Mouse (Mus musculus) urinary bladder, postnatal 36 days (tissue): ENCODE data around the gene Tbkbp1.

ENCODE experiments used
- DNase-seq, 2 experiments: peaks; one replicate each; pipeline ENCODE4 v3.0.0; 2022; ENCODE audit warnings: low spot score in 2 of 2, mixed read lengths in 1 of 2

Gene Tbkbp1

DNA sequence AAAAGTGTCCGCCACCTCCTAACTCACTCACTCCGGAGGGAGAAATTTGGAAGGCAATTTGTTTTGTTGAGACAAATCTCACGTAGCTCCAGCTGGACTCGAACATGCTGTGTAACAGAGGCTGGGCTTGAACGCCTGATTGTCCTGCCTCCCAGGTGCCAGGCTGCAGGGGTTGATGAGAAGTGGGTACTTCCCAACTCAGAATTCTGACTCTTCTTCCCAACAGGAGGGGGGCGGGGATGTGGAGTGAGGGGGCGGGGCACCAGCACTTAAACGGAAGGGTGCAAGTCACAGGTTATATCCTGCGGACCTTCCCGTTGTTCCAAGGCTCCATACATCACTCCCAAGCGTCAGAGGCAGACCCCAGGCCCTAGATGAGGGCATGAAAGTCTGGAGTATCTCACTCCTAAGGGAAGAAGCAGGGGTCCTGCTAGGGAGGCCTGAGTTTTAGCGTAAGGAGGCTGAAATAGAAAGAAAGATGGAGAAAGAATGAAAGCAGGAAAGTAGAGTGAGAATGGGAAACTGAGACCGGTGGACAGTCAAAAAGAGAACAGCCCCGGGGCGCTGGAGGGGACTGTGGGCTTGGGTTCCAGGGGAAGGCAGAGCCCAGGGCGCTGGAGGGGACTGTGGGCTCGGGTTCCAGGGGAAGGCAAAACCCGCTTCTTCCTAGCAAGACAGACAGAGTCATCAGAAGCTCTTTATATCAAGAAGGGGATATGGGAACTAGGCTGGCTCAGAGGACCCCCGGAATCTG is 23.6 kb downstream of the Tbkbp1 start:
- DNase-seq = no peak

GRCm38 (mm10) chr11:97126645-97127468 is 24.4 kb downstream of the Tbkbp1 start:
- peak; percentile 60 to 65 for DNase-seq

- DNase-seq = no peak
These were observed 26.8 kb downstream of the Tbkbp1 start for GRCm38 (mm10) chr11:97124266-97125036.

DNA sequence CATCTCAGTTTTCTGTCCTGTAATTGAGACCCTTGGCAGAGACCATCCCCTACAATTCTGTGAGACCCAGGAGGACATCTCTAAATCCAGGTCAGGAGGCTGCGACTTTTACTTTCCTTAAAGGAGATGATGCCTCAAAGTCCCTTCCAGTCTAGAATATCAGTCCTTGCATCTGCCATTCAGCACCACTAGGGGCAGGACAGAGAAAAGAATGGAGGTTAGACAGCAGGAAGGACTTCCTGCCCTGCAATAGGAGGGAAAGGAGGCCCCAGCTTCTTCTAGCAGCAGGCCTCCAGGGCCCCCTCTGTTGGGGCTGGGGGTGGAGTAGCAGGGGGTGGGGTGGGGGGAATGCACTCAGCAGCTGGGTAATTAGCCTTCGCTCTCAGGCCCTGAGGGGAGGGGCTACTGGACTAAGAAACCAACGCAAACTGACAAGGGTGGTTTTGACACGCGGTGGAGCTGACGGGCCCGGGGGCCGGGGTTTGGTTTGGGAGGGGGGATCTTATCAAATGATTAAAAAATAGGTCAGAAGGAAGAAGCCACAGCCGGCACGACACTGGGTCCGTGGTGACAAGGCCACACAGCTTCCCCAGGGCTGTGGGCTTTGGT is 27.9 kb downstream of the Tbkbp1 start:
- DNase-seq = no peak

- DNase-seq = no peak
These were observed 30.7 kb downstream of the Tbkbp1 start for GRCm38 (mm10) chr11:97120641-97121040.

GRCm38 (mm10) chr11:97120221-97120620 is 31.1 kb downstream of the Tbkbp1 start:
- DNase-seq = no peak

- DNase-seq = no peak
These were observed 35.5 kb downstream of the Tbkbp1 start for GRCm38 (mm10) chr11:97115797-97116196.

DNA sequence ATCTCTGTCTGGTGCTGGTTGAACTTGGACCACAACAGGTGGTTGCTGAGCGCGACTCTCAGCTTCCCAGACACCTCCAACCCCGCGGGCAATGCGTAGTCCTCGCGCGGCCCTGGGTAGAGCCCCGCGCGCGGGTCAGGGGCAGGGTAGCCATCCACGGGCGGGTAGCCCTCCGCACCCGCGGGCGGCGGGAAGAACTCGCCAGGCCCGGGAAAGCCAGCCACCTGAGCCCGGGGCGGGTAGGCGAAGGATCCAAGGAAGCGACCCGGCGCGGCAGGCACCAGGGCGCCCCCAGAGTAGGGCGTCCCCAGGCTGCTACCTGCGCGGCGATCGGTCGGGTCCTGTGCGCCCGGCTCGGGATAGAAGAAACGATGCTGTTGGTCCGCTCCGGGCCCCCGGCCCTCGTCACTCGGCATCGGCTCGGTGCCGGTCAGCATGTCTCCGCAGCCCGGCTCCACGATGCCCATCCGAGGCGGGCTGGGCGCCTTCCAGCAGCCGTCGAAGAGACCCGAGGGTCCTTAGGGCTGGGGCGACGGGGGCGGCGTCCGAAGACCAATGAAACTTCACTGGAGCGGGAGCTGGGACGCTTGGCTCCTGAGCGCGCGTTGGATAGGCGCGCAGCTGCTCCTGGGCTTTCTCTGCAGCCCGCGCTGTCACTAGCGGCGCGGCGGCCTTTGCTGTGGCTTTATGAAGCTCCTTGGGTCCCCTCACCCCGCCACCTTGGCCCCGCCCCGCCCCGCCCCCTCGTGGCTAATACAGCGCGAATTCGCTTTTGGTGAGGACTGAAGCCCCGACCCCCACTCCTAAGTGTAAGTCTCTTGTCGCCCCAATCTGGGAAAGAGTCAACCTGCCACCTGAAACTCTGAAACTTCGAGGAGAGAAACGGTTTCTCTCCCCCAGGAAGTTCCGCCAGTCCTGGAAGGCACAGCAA is 36.4 kb downstream of the Tbkbp1 start, which contains the start of gene Tbx21:
Tbx21 (minus strand) TSS at position 661 of the 931 bp plus-strand sequence.
- DNase-seq = no peak

DNA sequence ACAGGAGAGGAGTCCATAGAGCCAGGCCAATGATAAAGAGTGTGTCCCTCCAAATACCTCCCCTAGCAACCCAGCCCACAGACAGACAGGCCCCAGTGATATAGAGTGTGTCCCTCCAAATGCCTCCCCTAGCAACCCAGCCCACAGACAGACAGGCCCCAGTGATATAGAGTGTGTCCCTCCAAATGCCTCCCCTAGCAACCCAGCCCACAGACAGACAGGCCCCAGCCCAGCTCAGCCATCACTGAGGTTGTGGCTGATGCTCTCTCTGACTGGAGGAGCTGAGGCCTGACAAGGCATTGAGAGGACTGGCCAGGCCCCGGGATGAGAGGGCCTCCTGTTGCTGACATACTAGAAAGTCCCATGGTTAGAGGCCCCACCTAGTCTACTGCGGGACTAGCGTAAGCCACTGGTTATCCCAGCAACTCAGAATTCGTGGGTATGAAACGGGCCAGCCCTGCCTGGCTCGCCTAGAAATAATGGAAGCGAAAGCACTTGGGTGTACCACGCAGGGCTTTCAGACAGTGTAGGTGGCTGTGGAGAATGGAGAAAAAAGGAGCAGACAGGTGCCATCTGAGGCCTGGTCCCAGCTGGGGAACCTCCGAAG is 38.7 kb downstream of the Tbkbp1 start:
- DNase-seq = no peak

GRCm38 (mm10) chr11:97108976-97109375 is 42.3 kb downstream of the Tbkbp1 start:
- DNase-seq = no peak

DNA sequence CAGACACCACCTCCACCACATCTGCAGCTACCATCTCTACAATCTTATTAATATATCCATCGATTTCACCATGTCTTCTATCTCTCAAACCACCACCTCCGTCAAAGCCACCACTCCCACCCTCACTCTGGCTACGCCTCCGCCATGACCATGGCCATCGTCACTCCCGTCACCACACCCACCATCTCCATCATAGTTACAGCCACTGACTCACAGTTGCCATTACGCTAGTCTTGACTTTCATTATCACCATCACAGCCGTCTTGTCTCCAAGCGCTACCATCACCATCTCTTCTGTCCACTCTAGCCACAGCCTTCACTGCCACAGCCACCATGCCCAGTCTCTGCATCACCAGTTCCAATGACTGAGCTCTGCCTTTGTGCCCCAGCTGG is 47.2 kb downstream of the Tbkbp1 start:
- no peak for DNase-seq

DNA sequence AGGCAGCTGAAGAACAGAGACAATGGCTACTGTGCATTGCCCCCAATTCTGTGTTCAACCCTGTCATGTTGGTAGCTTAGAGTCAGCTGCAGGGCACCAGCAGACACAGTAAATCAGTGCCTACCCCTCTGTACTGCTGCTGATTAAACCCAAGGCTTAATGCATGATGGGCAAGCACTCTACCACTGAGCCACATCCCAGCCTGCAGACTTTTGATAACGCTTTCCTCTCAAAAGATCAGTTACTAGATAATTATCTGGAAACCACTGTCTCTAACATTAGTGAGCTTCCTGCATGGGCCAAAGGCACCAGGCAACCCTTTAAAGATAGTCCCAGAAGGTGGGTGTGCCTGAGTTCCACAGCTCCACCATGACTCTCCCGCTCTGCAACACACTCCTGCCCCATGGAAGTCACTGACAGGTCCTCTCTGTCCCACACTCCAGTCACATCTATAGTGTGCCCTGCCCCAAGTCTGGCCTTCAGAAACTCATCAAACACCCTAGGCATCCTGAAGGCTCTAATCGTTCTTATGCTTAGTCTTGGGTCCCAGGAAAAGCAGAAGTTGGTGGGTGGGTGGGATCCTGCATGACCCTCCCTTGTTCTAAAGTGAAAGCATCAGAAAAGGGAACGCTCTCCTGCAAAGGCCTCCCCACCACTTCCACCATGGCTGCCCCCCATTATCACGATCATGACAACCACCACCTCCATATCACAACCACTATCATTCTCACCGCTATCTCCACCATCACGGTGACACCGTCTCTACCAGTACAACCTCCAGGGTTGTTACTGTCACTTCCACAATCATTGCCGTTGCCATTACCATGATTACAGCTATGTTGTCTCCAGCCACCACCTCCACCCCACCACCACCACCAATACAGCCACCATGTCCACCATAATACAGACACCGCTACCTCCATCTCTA is 47.9 kb downstream of the Tbkbp1 start:
- DNase-seq = no peak

GRCm38 (mm10) chr11:97101722-97102121 is 49.6 kb downstream of the Tbkbp1 start:
- DNase-seq = peak; percentile 48 to 67

GRCm38 (mm10) chr11:97098791-97099190 is 52.5 kb downstream of the Tbkbp1 start:
- DNase-seq = peak in 1 of 2 experiments; percentile 17

DNA sequence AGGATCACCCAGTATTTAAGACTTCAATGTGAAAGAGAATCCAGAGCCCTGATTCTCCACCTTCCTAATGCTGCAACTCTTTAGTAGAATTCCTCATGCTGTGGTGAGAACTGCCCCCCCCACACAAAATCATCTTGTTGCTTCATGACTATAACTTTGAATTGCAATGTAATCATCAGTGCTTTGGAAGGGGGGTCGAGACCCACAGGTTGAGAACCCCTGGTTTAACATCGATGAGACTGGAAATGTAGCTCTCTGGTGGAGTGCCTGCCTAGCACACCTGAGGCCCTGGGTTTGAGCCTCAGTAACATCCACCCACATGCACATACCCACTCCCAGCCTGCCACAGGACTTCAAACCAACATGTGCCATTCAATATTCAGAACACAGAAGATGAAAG is 56.7 kb downstream of the Tbkbp1 start:
- no peak for DNase-seq

GRCm38 (mm10) chr11:97086365-97086764 is 64.9 kb downstream of the Tbkbp1 start:
- no peak for DNase-seq
